Mouse (Mus musculus) bone marrow, adult 2 months (tissue): ENCODE results near the gene Prkaa1.

Experiments
- CTCF ChIP-seq: fragments of 200-500 bp; IDR thresholded peaks from 2 replicates; pipeline ENCODE4 v1.5.1; 2011; ENCODE audit warnings: low read length, control low read depth; ENCODE audit not compliant: control insufficient read depth, insufficient read depth
- POLR2A ChIP-seq: fragments of 200-500 bp; IDR thresholded peaks from 2 replicates; pipeline ENCODE4 v1.6.1; 2011; ENCODE audit warnings: low read depth, mild to moderate bottlenecking, control low read depth, low read length, borderline replicate concordance; ENCODE audit not compliant: control insufficient read depth

GRCm38 (mm10) chr15:5117031-5117601, 26.5 kb upstream of the Prkaa1 start:
- TF ChIP-seq CTCF (no peak), POLR2A (no peak)
